Mouse (Mus musculus): ENCODE data around the gene Tmem198. TPM values are rescaled to one million over a fixed set of nuclear protein-coding genes. Genes with fewer than 3 reads are reported as not detected.

The Tmem198 gene
- polyA plus RNA-seq, 1 experiment: 8.9 TPM

DNA sequence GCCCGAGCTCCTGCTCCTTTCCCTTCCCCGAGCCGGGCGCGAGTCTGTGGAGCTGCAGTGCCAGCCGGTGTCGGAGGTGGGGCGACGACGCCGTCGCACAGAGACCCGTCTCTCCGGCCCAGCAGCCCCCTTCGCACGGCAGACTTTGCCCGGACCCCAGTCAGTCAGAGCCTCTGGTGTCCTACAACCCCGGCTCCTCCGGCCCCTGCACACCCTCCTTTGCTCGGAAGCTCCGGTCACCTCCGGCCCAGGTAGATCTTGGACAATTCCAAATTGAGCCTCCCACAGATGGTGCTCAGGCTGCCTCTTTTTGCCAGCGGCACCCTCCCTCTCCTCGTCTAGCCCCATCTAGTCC is 280 bp downstream of the Tmem198 start:
- no peak overlapping the region for H3K27ac ChIP-seq (ENCODE audit: control insufficient read depth, insufficient read depth, low read depth, low read length)
- TF ChIP-seq CTCF (IDR thresholded peaks at IDR 0.05; ENCODE audit: control insufficient read depth, insufficient read depth, insufficient replicate concordance, low read depth, low read length): no peak
- no peak for TF ChIP-seq POLR2A (IDR thresholded peaks at IDR 0.05; ENCODE audit: control insufficient read depth, low read depth, low read length)
- peaks cover 23% of the 10 kb centered on the region for H3K4me1 ChIP-seq (ENCODE audit: control insufficient read depth, insufficient read depth, low read length)
- peak overlapping the region; percentile 79 for H3K4me3 ChIP-seq (ENCODE audit: control insufficient read depth, low read depth, low read length)
- H3K36me3 ChIP-seq (ENCODE audit: control insufficient read depth, insufficient read depth, low read length): no peaks in the 10 kb centered on the region
- H3K27me3 ChIP-seq (ENCODE audit: control insufficient read depth, insufficient read depth, low read length): no peaks in the 10 kb centered on the region

DNA sequence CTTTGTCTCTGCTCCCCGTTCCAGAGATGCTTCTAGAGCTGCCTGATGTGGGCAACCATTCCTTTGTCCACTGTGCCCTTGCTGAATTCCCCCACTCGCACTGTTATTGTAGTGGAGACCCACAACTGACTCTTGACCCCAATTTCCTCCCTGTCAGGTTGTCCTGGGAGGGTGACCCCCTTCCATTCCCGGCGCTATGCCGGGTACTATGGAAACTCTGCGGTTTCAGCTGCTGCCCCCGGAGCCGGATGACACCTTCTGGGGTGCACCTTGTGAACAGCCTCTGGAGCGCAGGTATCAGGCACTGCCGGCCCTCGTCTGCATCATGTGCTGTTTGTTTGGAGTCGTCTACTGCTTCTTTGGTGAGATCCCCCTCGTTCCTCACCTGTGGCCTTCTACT is 704 bp downstream of the Tmem198 start:
- Histone ChIP-seq H3K27ac (ENCODE audit: control insufficient read depth, insufficient read depth, low read depth, low read length) (no peak overlapping the region), H3K4me3 (ENCODE audit: control insufficient read depth, low read depth, low read length) (no peak overlapping the region), H3K36me3 (ENCODE audit: control insufficient read depth, insufficient read depth, low read length) (no peaks in the 10 kb centered on the region), H3K4me1 (ENCODE audit: control insufficient read depth, insufficient read depth, low read length) (peaks cover 23% of the 10 kb centered on the region), H3K27me3 (ENCODE audit: control insufficient read depth, insufficient read depth, low read length) (no peaks in the 10 kb centered on the region)
- TF ChIP-seq CTCF (IDR thresholded peaks at IDR 0.05; ENCODE audit: control insufficient read depth, insufficient read depth, insufficient replicate concordance, low read depth, low read length) (no peak), POLR2A (IDR thresholded peaks at IDR 0.05; ENCODE audit: control insufficient read depth, low read depth, low read length) (no peak)

DNA sequence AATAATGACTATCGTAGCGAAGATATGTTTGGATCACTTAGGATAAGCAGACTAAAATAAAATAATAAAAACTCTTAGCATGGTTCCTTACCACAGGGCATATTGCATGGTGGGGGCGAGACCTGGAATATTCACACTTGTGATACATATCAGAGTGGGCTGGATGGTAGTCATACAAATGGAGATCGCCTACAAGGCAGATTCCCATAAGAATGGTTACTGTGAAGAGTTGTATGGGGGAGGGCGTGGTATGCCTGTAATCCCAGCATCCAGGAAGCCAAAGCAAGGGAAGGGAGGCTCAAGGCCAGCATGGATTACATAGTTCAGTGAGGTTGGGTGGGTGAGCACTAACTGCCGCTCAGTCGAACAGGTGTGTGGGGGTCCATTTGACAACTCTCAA is 1.4 kb downstream of the Tmem198 start:
- Histone ChIP-seq H3K36me3 (ENCODE audit: control insufficient read depth, insufficient read depth, low read length) (no peaks in the 10 kb centered on the region), H3K27ac (ENCODE audit: control insufficient read depth, insufficient read depth, low read depth, low read length) (no peak overlapping the region), H3K27me3 (ENCODE audit: control insufficient read depth, insufficient read depth, low read length) (no peaks in the 10 kb centered on the region), H3K4me1 (ENCODE audit: control insufficient read depth, insufficient read depth, low read length) (peaks cover 19% of the 10 kb centered on the region), H3K4me3 (ENCODE audit: control insufficient read depth, low read depth, low read length) (no peak overlapping the region)
- TF ChIP-seq CTCF (IDR thresholded peaks at IDR 0.05; ENCODE audit: control insufficient read depth, insufficient read depth, insufficient replicate concordance, low read depth, low read length) (no peak), POLR2A (IDR thresholded peaks at IDR 0.05; ENCODE audit: control insufficient read depth, low read depth, low read length) (no peak)

GRCm38 (mm10) chr1:75486561-75486960 is 7.2 kb downstream of the Tmem198 start:
- H3K36me3 ChIP-seq (ENCODE audit: control insufficient read depth, insufficient read depth, low read length): no peaks in the 10 kb centered on the region
- H3K4me1 ChIP-seq (ENCODE audit: control insufficient read depth, insufficient read depth, low read length): peaks cover 16% of the 10 kb centered on the region
- H3K27me3 ChIP-seq (ENCODE audit: control insufficient read depth, insufficient read depth, low read length): no peaks in the 10 kb centered on the region
- TF ChIP-seq CTCF (IDR thresholded peaks at IDR 0.05; ENCODE audit: control insufficient read depth, insufficient read depth, insufficient replicate concordance, low read depth, low read length) (no peak), POLR2A (IDR thresholded peaks at IDR 0.05; ENCODE audit: control insufficient read depth, low read depth, low read length) (no peak)
- H3K27ac ChIP-seq (ENCODE audit: control insufficient read depth, insufficient read depth, low read depth, low read length): no peak overlapping the region
- H3K4me3 ChIP-seq (ENCODE audit: control insufficient read depth, low read depth, low read length): no peak overlapping the region

DNA sequence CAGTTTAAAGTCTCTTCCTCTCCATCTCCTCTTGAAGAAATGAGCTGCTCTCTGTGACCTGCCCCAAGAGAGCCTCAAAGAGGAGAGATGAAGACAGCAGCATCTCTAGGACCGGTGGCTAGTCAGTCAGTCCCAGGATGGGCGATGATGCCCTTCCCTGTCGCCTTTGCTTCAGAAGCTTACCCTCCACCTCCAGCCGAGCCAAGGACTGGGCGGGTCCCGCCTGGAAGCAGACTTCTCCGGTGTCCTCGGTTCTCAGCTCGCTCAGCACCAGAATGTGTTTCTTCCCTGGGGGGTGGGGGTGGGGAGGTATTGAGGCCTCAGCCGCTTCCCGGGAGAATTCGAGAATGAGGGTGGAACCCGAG is 7.7 kb downstream of the Tmem198 start:
- H3K4me1 ChIP-seq (ENCODE audit: control insufficient read depth, insufficient read depth, low read length): peaks cover 16% of the 10 kb centered on the region
- no peak overlapping the region for H3K27ac ChIP-seq (ENCODE audit: control insufficient read depth, insufficient read depth, low read depth, low read length)
- TF ChIP-seq CTCF (IDR thresholded peaks at IDR 0.05; ENCODE audit: control insufficient read depth, insufficient read depth, insufficient replicate concordance, low read depth, low read length): no peak
- H3K4me3 ChIP-seq (ENCODE audit: control insufficient read depth, low read depth, low read length): no peak overlapping the region; the same call in 1 of the 2 replicates
- no peaks in the 10 kb centered on the region for H3K27me3 ChIP-seq (ENCODE audit: control insufficient read depth, insufficient read depth, low read length)
- H3K36me3 ChIP-seq (ENCODE audit: control insufficient read depth, insufficient read depth, low read length): no peaks in the 10 kb centered on the region

GRCm38 (mm10) chr1:75487405-75488161 is 8.3 kb downstream of the Tmem198 start:
- no peak overlapping the region for H3K27ac ChIP-seq (ENCODE audit: control insufficient read depth, insufficient read depth, low read depth, low read length)
- H3K27me3 ChIP-seq (ENCODE audit: control insufficient read depth, insufficient read depth, low read length): no peaks in the 10 kb centered on the region
- H3K4me3 ChIP-seq (ENCODE audit: control insufficient read depth, low read depth, low read length): peak overlapping the region; percentile 61
- TF ChIP-seq POLR2A (IDR thresholded peaks at IDR 0.05; ENCODE audit: control insufficient read depth, low read depth, low read length) (no peak), CTCF (IDR thresholded peaks at IDR 0.05; ENCODE audit: control insufficient read depth, insufficient read depth, insufficient replicate concordance, low read depth, low read length) (no peak)
- no peaks in the 10 kb centered on the region for H3K36me3 ChIP-seq (ENCODE audit: control insufficient read depth, insufficient read depth, low read length)
- peaks cover 16% of the 10 kb centered on the region for H3K4me1 ChIP-seq (ENCODE audit: control insufficient read depth, insufficient read depth, low read length)

GRCm38 (mm10) chr1:75490785-75491551 is 11.6 kb downstream of the Tmem198 start:
- peaks cover 16% of the 10 kb centered on the region for H3K4me1 ChIP-seq (ENCODE audit: control insufficient read depth, insufficient read depth, low read length)
- no peaks in the 10 kb centered on the region for H3K27me3 ChIP-seq (ENCODE audit: control insufficient read depth, insufficient read depth, low read length)
- H3K27ac ChIP-seq (ENCODE audit: control insufficient read depth, insufficient read depth, low read depth, low read length): no peak overlapping the region
- H3K4me3 ChIP-seq (ENCODE audit: control insufficient read depth, low read depth, low read length): no peak overlapping the region
- no peaks in the 10 kb centered on the region for H3K36me3 ChIP-seq (ENCODE audit: control insufficient read depth, insufficient read depth, low read length)
- no peak for TF ChIP-seq POLR2A (IDR thresholded peaks at IDR 0.05; ENCODE audit: control insufficient read depth, low read depth, low read length)
- no peak for TF ChIP-seq CTCF (IDR thresholded peaks at IDR 0.05; ENCODE audit: control insufficient read depth, insufficient read depth, insufficient replicate concordance, low read depth, low read length)
